Mouse (Mus musculus) cerebellum, adult (tissue): Measurements from ENCODE around the gene Dus2.

Source experiments
- ATAC-seq: cut with Nextera tagmentation; 2 replicates; pipeline ENCODE4 v1.9.2; 2017; ENCODE audit warnings: mild to moderate bottlenecking, moderate library complexity, mixed read lengths; ENCODE audit not compliant: insufficient number of reproducible peaks, low FRiP score, low TSS enrichment

The Dus2 gene

GRCm38 (mm10) chr8:105990856-105991387, at the start of gene Dus2:
Dus2 (plus strand) TSS chr8:105991337.
- ATAC-seq = peak; percentile 79; the same call in 1 of the 2 replicates

GRCm38 (mm10) chr8:105942026-105942425, 49.1 kb upstream of the Dus2 start:
- no peak for ATAC-seq

- no peak for ATAC-seq
Observed at GRCm38 (mm10) chr8:105942542-105942941, 48.6 kb upstream of the Dus2 start.

GRCm38 (mm10) chr8:105943321-105943739, 47.8 kb upstream of the Dus2 start, which contains the start of gene Lcat:
Lcat (minus strand) TSS chr8:105943382.
- peak; percentile 50; the same call in 1 of the 2 replicates for ATAC-seq

GRCm38 (mm10) chr8:105949350-105949749, 41.8 kb upstream of the Dus2 start:
- no peak for ATAC-seq

GRCm38 (mm10) chr8:105951057-105951659, 40.0 kb upstream of the Dus2 start:
- no peak for ATAC-seq

- ATAC-seq = no peak
Observed at GRCm38 (mm10) chr8:105956556-105956955, 34.6 kb upstream of the Dus2 start.

- no peak for ATAC-seq
Observed at GRCm38 (mm10) chr8:105957813-105958212, 33.3 kb upstream of the Dus2 start.

GRCm38 (mm10) chr8:105959350-105959749, 31.8 kb upstream of the Dus2 start:
- ATAC-seq = peak; percentile 67

GRCm38 (mm10) chr8:105961101-105961500, 30.0 kb upstream of the Dus2 start:
- ATAC-seq = no peak

- no peak for ATAC-seq
Observed at GRCm38 (mm10) chr8:105961536-105961935, 29.6 kb upstream of the Dus2 start.

GRCm38 (mm10) chr8:105964506-105965265, 26.5 kb upstream of the Dus2 start:
- ATAC-seq = no peak

GRCm38 (mm10) chr8:105965266-105965904, 25.8 kb upstream of the Dus2 start:
- ATAC-seq = no peak

GRCm38 (mm10) chr8:105965905-105966341, 25.2 kb upstream of the Dus2 start, which contains the start of gene Slc12a4:
Slc12a4 (minus strand) TSS chr8:105966097.
- ATAC-seq = no peak

- ATAC-seq = no peak
Observed at GRCm38 (mm10) chr8:105966692-105967311, 24.3 kb upstream of the Dus2 start.

GRCm38 (mm10) chr8:105969367-105969766, 21.8 kb upstream of the Dus2 start:
- ATAC-seq = no peak

GRCm38 (mm10) chr8:105971019-105971720, 20.0 kb upstream of the Dus2 start:
- no peak for ATAC-seq

- no peak for ATAC-seq
Observed at GRCm38 (mm10) chr8:105975363-105975762, 15.8 kb upstream of the Dus2 start.

- no peak for ATAC-seq
Observed at GRCm38 (mm10) chr8:105979325-105979724, 11.8 kb upstream of the Dus2 start, which contains the start of gene Dpep3. Dpep3 (minus strand) TSS chr8:105979429.

- no peak for ATAC-seq
Observed at GRCm38 (mm10) chr8:105981146-105981545, 10.0 kb upstream of the Dus2 start.
